20 mouse cellular contexts compared by ENCODE assay signal in the genomic region with DNA sequence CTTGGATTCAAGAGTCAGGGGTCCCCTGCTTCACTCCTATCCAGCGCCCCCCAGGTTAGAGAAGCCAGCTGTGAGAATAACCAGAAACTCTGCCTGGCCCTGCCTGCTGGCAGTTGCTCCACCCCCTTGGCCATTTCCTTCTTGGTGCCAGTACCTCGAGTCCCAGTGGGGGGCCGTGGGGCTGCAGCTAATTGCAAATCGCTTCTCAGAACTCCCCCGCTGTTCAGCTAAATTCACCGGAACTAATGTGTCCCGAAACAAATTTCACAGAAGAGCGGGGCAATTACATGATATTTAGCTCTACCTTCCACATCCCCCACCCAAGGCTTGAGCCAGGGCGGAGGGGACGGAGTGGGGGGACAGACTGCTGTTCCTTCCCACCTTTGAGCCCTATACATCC.
A peak's percentile ranks its signal among the peaks of the same experiment; 100 is the strongest.
DNase-seq lines count a peak whose midpoint lies in the region; ATAC-seq and TF ChIP-seq lines count a peak whose summit lies in the region.
"Had no signal": no experiment of that assay in that cellular context is flagged by ENCODE, and none has a peak within 500 bp of the region (broad histone marks: within the 10 kb centered on the region; RNA-seq: fewer than 3 reads in every experiment).

No protein-coding gene starts in this region.

- no peak for TF ChIP-seq CTCF in brain, embryonic 14.5 days (IDR thresholded peaks at IDR 0.05; ENCODE audit: borderline replicate concordance, extremely low read depth, insufficient read depth, insufficient read length)

- 0 out of 2 replicates have a peak, but pooled peaks have one; percentile 14 for ATAC-seq in midbrain, embryonic 14.5 days (ENCODE audit: low FRiP score, low TSS enrichment)
- ATAC-seq in neural tube, embryonic 14.5 days (ENCODE audit: low read depth): no peak
- ATAC-seq: midbrain, embryonic 16.5 days had no signal

- H3K4me3 ChIP-seq in midbrain, embryonic 14.5 days (replicated peaks; ENCODE audit: low read depth, low read length): no peak overlapping the region
- no peak overlapping the region for H3K4me3 ChIP-seq in midbrain, embryonic 10.5 days
- no peak overlapping the region for H3K4me3 ChIP-seq in neural tube, embryonic 14.5 days (ENCODE audit: low read depth, low read length)
- H3K4me3 ChIP-seq: embryonic facial prominence, embryonic 13.5 days had no signal

- peaks cover 23% of the 10 kb centered on the region for H3K4me1 ChIP-seq in midbrain, embryonic 14.5 days (ENCODE audit: control insufficient read depth, insufficient read depth, low read length)
- peaks cover 50% of the 10 kb centered on the region for H3K4me1 ChIP-seq in midbrain, embryonic 10.5 days
- H3K4me1 ChIP-seq in neural tube, embryonic 14.5 days (ENCODE audit: control insufficient read depth, insufficient read depth, low read length): peaks cover 25% of the 10 kb centered on the region; the same call in 1 of the 2 replicates

- no peak overlapping the region for H3K9ac ChIP-seq in midbrain, embryonic 14.5 days (replicated peaks; ENCODE audit: low read length)
- H3K9ac ChIP-seq in neural tube, embryonic 14.5 days (replicated peaks; ENCODE audit: low read depth, low read length): no peak overlapping the region
- H3K9ac ChIP-seq: embryonic facial prominence, embryonic 13.5 days; lung, embryonic 14.5 days had no signal

- H3K27ac ChIP-seq in midbrain, embryonic 14.5 days (replicated peaks; ENCODE audit: low read depth, low read length): no peak overlapping the region
- no peak overlapping the region for H3K27ac ChIP-seq in midbrain, embryonic 10.5 days (replicated peaks)
- H3K27ac ChIP-seq in neural tube, embryonic 14.5 days (ENCODE audit: low read depth, low read length): peak overlapping the region; percentile 22; the same call in 1 of the 2 replicates
- H3K27ac ChIP-seq: embryonic facial prominence, embryonic 13.5 days had no signal

- H3K9me3 ChIP-seq in midbrain, embryonic 14.5 days (ENCODE audit: control insufficient read depth, low read length): no peaks in the 10 kb centered on the region
- no peaks in the 10 kb centered on the region for H3K9me3 ChIP-seq in midbrain, embryonic 10.5 days (replicated peaks)
- H3K9me3 ChIP-seq in neural tube, embryonic 14.5 days (ENCODE audit: control insufficient read depth, low read length): no peaks in the 10 kb centered on the region
- H3K9me3 ChIP-seq: embryonic facial prominence, embryonic 13.5 days had no signal

- no peak for TF ChIP-seq POLR2A in brain, embryonic 14.5 days (IDR thresholded peaks at IDR 0.05; ENCODE audit: borderline replicate concordance, extremely low read depth, insufficient read depth, insufficient read length, poor library complexity, severe bottlenecking)

- 8% methylated on average over 10 of the region's 10 CpGs for WGBS in midbrain, embryonic 14.5 days
- 11% methylated on average over 10 of the region's 10 CpGs for WGBS in midbrain, embryonic 10.5 days
- WGBS in neural tube, embryonic 14.5 days: 3% methylated on average over 10 of the region's 10 CpGs

- H3K4me2 ChIP-seq in midbrain, embryonic 14.5 days (ENCODE audit: low read length): no peak overlapping the region
- H3K4me2 ChIP-seq in neural tube, embryonic 14.5 days (ENCODE audit: low read depth, low read length): no peak overlapping the region
- H3K4me2 ChIP-seq: embryonic facial prominence, embryonic 13.5 days; liver, embryonic 11.5 days; lung, embryonic 14.5 days had no signal

- H3K27me3 ChIP-seq in midbrain, embryonic 14.5 days (ENCODE audit: control insufficient read depth, insufficient read depth, low read length): peaks cover 17% of the 10 kb centered on the region
- peaks cover 98% of the 10 kb centered on the region for H3K27me3 ChIP-seq in midbrain, embryonic 10.5 days (ENCODE audit: low read depth, poor library complexity, severe bottlenecking)
- H3K27me3 ChIP-seq in neural tube, embryonic 14.5 days (ENCODE audit: control insufficient read depth, insufficient read depth, low read length): 0 out of 2 replicates have a peak, but pooled peaks cover 5% of the 10 kb centered on the region

- DNase-seq in embryo, embryonic 11 days: peak; percentile 50
- no peak for DNase-seq in embryo, embryonic 9.5 days (ENCODE audit: extremely low spot score)
- peak; percentile 77 for DNase-seq in midbrain, embryonic 14.5 days
- no peak for DNase-seq in midbrain, embryonic 10.5 days (ENCODE audit: low spot score)
- peak; percentile 82 for DNase-seq in brain, embryonic 14.5 days (ENCODE audit: low read depth)
- DNase-seq in spleen, postnatal 14 days (ENCODE audit: low spot score in 2 of 2): no peak
- no peak for DNase-seq in liver
- DNase-seq: cerebellum, postnatal 36 days; gastrocnemius, postnatal 25 days; kidney, adult 18-20 months; kidney, postnatal 14 days; layer of hippocampus, adult 9-11 months; lung, postnatal 4 days; right cerebral cortex, adult 18-20 months; thymus, adult 2 months had no signal

- H3K36me3 ChIP-seq in midbrain, embryonic 14.5 days (ENCODE audit: control insufficient read depth, insufficient read depth, low read length): no peaks in the 10 kb centered on the region
- no peaks in the 10 kb centered on the region for H3K36me3 ChIP-seq in midbrain, embryonic 10.5 days
- no peaks in the 10 kb centered on the region for H3K36me3 ChIP-seq in neural tube, embryonic 14.5 days (ENCODE audit: control insufficient read depth, insufficient read depth, low read length)
- H3K36me3 ChIP-seq: embryonic facial prominence, embryonic 13.5 days had no signal

Comparison
In these comparisons a context has a peak if more than half of its experiments do, and no peak if none do; other contexts are left out.
1. DNase-seq: peak in embryo, embryonic 11 days (single experiment), midbrain, embryonic 14.5 days (single experiment) and brain, embryonic 14.5 days (single experiment); none in embryo, embryonic 9.5 days (single experiment), midbrain, embryonic 10.5 days (single experiment), spleen, postnatal 14 days (0 of 2) and liver (single experiment).